Mouse (Mus musculus) liver, adult 2 months (tissue): ENCODE results near the gene Gtf2h3. TPM values are rescaled to one million over a fixed set of nuclear protein-coding genes. Genes with fewer than 3 reads are reported as not detected.
A peak's percentile ranks its signal among the peaks of the same experiment; 100 is the strongest.

Experiments
- DNase-seq: peaks from one replicate; pipeline ENCODE4 v3.0.0-alpha.2; 2011; ENCODE audit warnings: low read depth, low spot score; ENCODE audit errors: extremely low read depth
- H3K27ac ChIP-seq: fragments of 200-500 bp; replicated peaks from 2 replicates; pipeline ENCODE4 v1.5.1; 2012; ENCODE audit warnings: low read depth, mild to moderate bottlenecking, control low read depth, inconsistent platforms, low read length; ENCODE audit not compliant: insufficient read depth
- H3K27me3 ChIP-seq: fragments of 200-500 bp; 2 replicates; pipeline ENCODE4 v1.6.1; 2012; ENCODE audit warnings: mild to moderate bottlenecking, moderate library complexity, low read length, inconsistent platforms; ENCODE audit not compliant: control insufficient read depth, insufficient read depth
- H3K36me3 ChIP-seq: fragments of 200-500 bp; 2 replicates; pipeline ENCODE4 v1.6.1; 2012; ENCODE audit warnings: low read length, inconsistent platforms; ENCODE audit not compliant: control insufficient read depth, insufficient read depth
- H3K4me1 ChIP-seq: fragments of 200-500 bp; 2 replicates; pipeline ENCODE4 v1.6.1; 2011; ENCODE audit warnings: low read length; ENCODE audit not compliant: control insufficient read depth, insufficient read depth
- H3K4me3 ChIP-seq: fragments of 200-500 bp; 2 replicates; pipeline ENCODE4 v1.5.1; 2011; ENCODE audit warnings: low read depth, mild to moderate bottlenecking, control low read depth, low read length, moderate library complexity; ENCODE audit not compliant: insufficient read depth
- H3K79me2 ChIP-seq: fragments of 200-500 bp; 2 replicates; pipeline ENCODE4 v1.6.1; 2012; ENCODE audit warnings: inconsistent platforms, mild to moderate bottlenecking, low read length, moderate library complexity; ENCODE audit not compliant: control insufficient read depth, insufficient read depth
- H3K9ac ChIP-seq: fragments of 200-500 bp; 2 replicates; pipeline ENCODE4 v1.6.1; 2012; ENCODE audit warnings: low read depth, mild to moderate bottlenecking, control low read depth, inconsistent platforms, low read length
- CTCF ChIP-seq: fragments of 200-500 bp; IDR thresholded peaks from 2 replicates; pipeline ENCODE4 v1.5.1; 2011; ENCODE audit warnings: low read depth, low read length, control low read depth
- POLR2A ChIP-seq: fragments of 200-500 bp; IDR thresholded peaks from 2 replicates; pipeline ENCODE4 v1.6.1; 2011; ENCODE audit warnings: low read length, control low read depth; ENCODE audit not compliant: insufficient read depth; ENCODE audit errors: extremely low read depth
- WGBS: fragments of 180-500 bp; shearing (Covaris S2); methylation state at CpG from one replicate; pipeline ENCODE4 v1.1.7; 2018; 5-methylcytosine and 5-hydroxymethylcytosine counted together
- polyA plus RNA-seq: library from polyadenylated mRNA; depleted of rRNA; stranded (reverse); fragments of >200 nt; gene quantifications from 2 replicates; pipeline ENCODE4 v1.2.3, GENCODE M21; 2012; rRNA removed
- total RNA-seq: library from RNA; depleted of rRNA; stranded (reverse); fragments of >200 nt; gene quantifications from 2 replicates; pipeline ENCODE4 v1.2.3, GENCODE M21; 2014; rRNA removed

The Gtf2h3 gene
- total RNA-seq (11.9 and 12.2 TPM in 2 replicates), polyA plus RNA-seq (21.2 and 23.9 TPM in 2 replicates)

GRCm38 (mm10) chr5:124578633-124579317, at the start of gene Gtf2h3, which contains the start of gene Eif2b1:
Gtf2h3 (plus strand) TSS chr5:124579140.
Eif2b1 (minus strand) TSS chr5:124579131.
- TF ChIP-seq POLR2A (0 out of 2 replicates have a peak, but pooled peaks have one; percentile 67), CTCF (no peak)
- DNase-seq, result peak; percentile 79
- peak within 1 kb of the TSS; percentile 11 for H3K27ac ChIP-seq

GRCm38 (mm10) chr5:124529191-124529651, 49.7 kb upstream of the Gtf2h3 start:
- peak overlapping the region; percentile 19; the same call in 1 of the 2 replicates for H3K9ac ChIP-seq
- H3K27ac ChIP-seq, result peak overlapping the region; percentile 41
- WGBS, result 72% methylated on average over 8 of the region's 8 CpGs
- H3K27me3 ChIP-seq, result no peaks in the 10 kb centered on the region
- H3K36me3 ChIP-seq, result no peaks in the 10 kb centered on the region
- TF ChIP-seq CTCF (no peak), POLR2A (no peak)
- DNase-seq, result no peak
- peaks cover 4% of the 10 kb centered on the region; the same call in 1 of the 2 replicates for H3K4me1 ChIP-seq
- H3K79me2 ChIP-seq, result 0 out of 2 replicates have a peak, but pooled peaks cover 4% of the 10 kb centered on the region
- peak overlapping the region; percentile 2 for H3K4me3 ChIP-seq

More at GRCm38 (mm10) chr5:124578633-124579317, at the start of gene Gtf2h3, which contains the start of gene Eif2b1:
- peaks cover 9% of the 10 kb centered on the region; the same call in 1 of the 2 replicates for H3K79me2 ChIP-seq
- peak within 1 kb of the TSS; percentile 70 for H3K9ac ChIP-seq
- peaks cover 9% of the 10 kb centered on the region for H3K4me1 ChIP-seq
- WGBS, result under 1% methylated on average over 51 of the region's 51 CpGs
- H3K36me3 ChIP-seq, result peaks cover 12% of the 10 kb centered on the region
- H3K4me3 ChIP-seq, result peak within 1 kb of the TSS; percentile 72
- H3K27me3 ChIP-seq, result no peaks in the 10 kb centered on the region

- H3K27me3 ChIP-seq, result no peaks in the 10 kb centered on the region
- no peaks in the 10 kb centered on the region for H3K36me3 ChIP-seq
- peak overlapping the region; percentile 2 for H3K4me3 ChIP-seq
- no peak for DNase-seq
- H3K79me2 ChIP-seq, result 0 out of 2 replicates have a peak, but pooled peaks cover 4% of the 10 kb centered on the region
- no peak for TF ChIP-seq POLR2A
- TF ChIP-seq CTCF, result no peak
- H3K4me1 ChIP-seq, result peaks cover 4% of the 10 kb centered on the region; the same call in 1 of the 2 replicates
- peak overlapping the region; percentile 41 for H3K27ac ChIP-seq
- WGBS, result 75% methylated on average over 8 of the region's 8 CpGs
- H3K9ac ChIP-seq, result no peak overlapping the region
Measured at GRCm38 (mm10) chr5:124529697-124530096, 49.2 kb upstream of the Gtf2h3 start.

GRCm38 (mm10) chr5:124530655-124531582, 48.0 kb upstream of the Gtf2h3 start, which contains the start of gene Rilpl1:
Rilpl1 (minus strand) TSS chr5:124531391.
- no peak for TF ChIP-seq CTCF
- 0 out of 2 replicates have a peak, but pooled peaks have one; percentile 6 for TF ChIP-seq POLR2A
- H3K4me1 ChIP-seq, result peaks cover 4% of the 10 kb centered on the region; the same call in 1 of the 2 replicates

GRCm38 (mm10) chr5:124531583-124531930, 47.4 kb upstream of the Gtf2h3 start:
- DNase-seq, result no peak
- TF ChIP-seq CTCF, result no peak
- TF ChIP-seq POLR2A, result no peak
- Histone ChIP-seq H3K27ac (0 out of 2 replicates have a peak overlapping the region, but pooled peaks have one; percentile 5), H3K36me3 (no peaks in the 10 kb centered on the region), H3K4me1 (peaks cover 4% of the 10 kb centered on the region; the same call in 1 of the 2 replicates), H3K27me3 (no peaks in the 10 kb centered on the region), H3K79me2 (no peaks in the 10 kb centered on the region), H3K4me3 (peak overlapping the region; percentile 68), H3K9ac (peak overlapping the region; percentile 81)
- WGBS, result 28% methylated on average over 14 of the region's 14 CpGs

More at GRCm38 (mm10) chr5:124530655-124531582, 48.0 kb upstream of the Gtf2h3 start, which contains the start of gene Rilpl1:
- H3K79me2 ChIP-seq, result 0 out of 2 replicates have a peak, but pooled peaks cover 4% of the 10 kb centered on the region
- peak within 1 kb of the TSS; percentile 68 for H3K4me3 ChIP-seq
- no peaks in the 10 kb centered on the region for H3K36me3 ChIP-seq
- H3K27me3 ChIP-seq, result no peaks in the 10 kb centered on the region
- WGBS, result 2% methylated on average over 90 of the region's 96 CpGs
- H3K9ac ChIP-seq, result peak within 1 kb of the TSS; percentile 81
- H3K27ac ChIP-seq, result peak within 1 kb of the TSS; percentile 5; the same call in 1 of the 2 replicates
- DNase-seq, result no peak
